ENCODE assay signal across 8 mouse cellular contexts in the genomic region with DNA sequence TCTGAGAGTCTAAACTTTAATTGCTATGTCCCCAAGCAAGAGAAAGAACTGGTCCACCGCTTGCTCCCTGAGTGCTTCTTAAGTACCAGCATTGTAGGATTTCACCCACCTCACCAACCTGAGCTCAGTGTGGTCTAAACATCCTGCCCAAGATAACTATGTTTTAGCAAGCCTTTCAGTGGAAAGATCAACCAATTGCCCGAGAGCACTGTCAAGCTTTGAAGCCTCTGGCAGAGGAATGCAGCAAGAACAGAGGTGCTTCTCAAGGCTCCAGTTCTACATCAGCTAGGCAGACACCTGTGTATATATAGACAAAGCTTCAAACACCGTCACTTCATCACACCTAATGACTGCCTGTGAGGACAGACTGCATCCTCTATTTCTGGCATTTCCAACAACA. TPM values are rescaled to one million over a fixed set of nuclear protein-coding genes. Genes with fewer than 3 reads are reported as not detected.
DNase-seq lines count a peak whose midpoint lies in the region; ATAC-seq lines count a peak whose summit lies in the region.

No protein-coding gene starts in this region.

- no peaks in the 10 kb centered on the region for H3K36me3 ChIP-seq in kidney, embryonic 15.5 days
- H3K36me3 ChIP-seq in forebrain, embryonic 12.5 days (replicated peaks), result no peaks in the 10 kb centered on the region
- no peaks in the 10 kb centered on the region for H3K36me3 ChIP-seq in liver, embryonic 11.5 days (ENCODE audit: control insufficient read depth, insufficient read depth, low read length)
- no peaks in the 10 kb centered on the region for H3K36me3 ChIP-seq in stomach, embryonic 16.5 days (ENCODE audit: control insufficient read depth, insufficient read depth, low read length)

- no peaks in the 10 kb centered on the region for H3K9me3 ChIP-seq in kidney, embryonic 15.5 days (replicated peaks)
- H3K9me3 ChIP-seq in forebrain, embryonic 12.5 days, result no peaks in the 10 kb centered on the region
- no peaks in the 10 kb centered on the region for H3K9me3 ChIP-seq in liver, embryonic 11.5 days (ENCODE audit: control insufficient read depth, low read length)
- H3K9me3 ChIP-seq in stomach, embryonic 16.5 days (replicated peaks; ENCODE audit: control insufficient read depth, low read length), result no peaks in the 10 kb centered on the region; the same call in 1 of the 2 replicates

- H3K27me3 ChIP-seq in kidney, embryonic 15.5 days, result no peaks in the 10 kb centered on the region
- no peaks in the 10 kb centered on the region for H3K27me3 ChIP-seq in forebrain, embryonic 12.5 days
- no peaks in the 10 kb centered on the region for H3K27me3 ChIP-seq in liver, embryonic 11.5 days (replicated peaks; ENCODE audit: control insufficient read depth, insufficient read depth, low read length)
- 0 out of 2 replicates have a peak, but pooled peaks cover 4% of the 10 kb centered on the region for H3K27me3 ChIP-seq in stomach, embryonic 16.5 days (ENCODE audit: control insufficient read depth, insufficient read depth, low read length)

- no peak for ATAC-seq in kidney, embryonic 15.5 days (replicated peaks; ENCODE audit: low FRiP score)
- ATAC-seq in forebrain, embryonic 12.5 days (ENCODE audit: low FRiP score), result no peak
- no peak for ATAC-seq in liver, embryonic 11.5 days (replicated peaks; ENCODE audit: low FRiP score)
- ATAC-seq in stomach, embryonic 16.5 days (ENCODE audit: insufficient read depth, low FRiP score), result no peak

- H3K4me2 ChIP-seq in kidney, embryonic 15.5 days, result peak overlapping the region; percentile 90; the same call in 1 of the 2 replicates
- H3K4me2 ChIP-seq in forebrain, embryonic 12.5 days, result peak overlapping the region; percentile 84
- H3K4me2 ChIP-seq in liver, embryonic 11.5 days, result peak overlapping the region; percentile 87
- 0 out of 2 replicates have a peak overlapping the region, but pooled peaks have one; percentile 12 for H3K4me2 ChIP-seq in stomach, embryonic 16.5 days (ENCODE audit: low read depth, low read length)

- peaks cover 16% of the 10 kb centered on the region for H3K4me1 ChIP-seq in kidney, embryonic 15.5 days
- H3K4me1 ChIP-seq in forebrain, embryonic 12.5 days, result peaks cover 12% of the 10 kb centered on the region
- 0 out of 2 replicates have a peak, but pooled peaks cover 2% of the 10 kb centered on the region for H3K4me1 ChIP-seq in liver, embryonic 11.5 days (replicated peaks; ENCODE audit: control insufficient read depth, insufficient read depth, low read length)
- peaks cover 6% of the 10 kb centered on the region; the same call in 1 of the 2 replicates for H3K4me1 ChIP-seq in stomach, embryonic 16.5 days (ENCODE audit: control insufficient read depth, insufficient read depth, low read length)

- no peak for DNase-seq in kidney, adult 9 months
- DNase-seq in liver, embryonic 11.5 days (ENCODE audit: low spot score), result no peak
- DNase-seq in embryo, embryonic 10.5 days (ENCODE audit: low spot score), result no peak
- DNase-seq in testis, postnatal 14 days (ENCODE audit: low spot score), result no peak
- DNase-seq in urinary bladder, postnatal 10 days (ENCODE audit: low spot score), result no peak

- H3K9ac ChIP-seq in kidney, embryonic 15.5 days, result no peak overlapping the region
- no peak overlapping the region for H3K9ac ChIP-seq in forebrain, embryonic 12.5 days
- no peak overlapping the region for H3K9ac ChIP-seq in liver, embryonic 11.5 days (ENCODE audit: low read depth, low read length)
- no peak overlapping the region for H3K9ac ChIP-seq in stomach, embryonic 16.5 days (ENCODE audit: low read length)

- 74% methylated on average over 3 of the region's 3 CpGs for WGBS in kidney, embryonic 15.5 days
- 70% methylated on average over 3 of the region's 3 CpGs for WGBS in forebrain, embryonic 12.5 days
- 61% methylated on average over 3 of the region's 3 CpGs for WGBS in liver, embryonic 11.5 days
- 53% methylated on average over 3 of the region's 3 CpGs for whole genome bisulfite sequencing in stomach, embryonic 16.5 days

- no peak overlapping the region for H3K27ac ChIP-seq in kidney, embryonic 15.5 days
- no peak overlapping the region for H3K27ac ChIP-seq in forebrain, embryonic 12.5 days
- no peak overlapping the region for H3K27ac ChIP-seq in liver, embryonic 11.5 days (ENCODE audit: low read depth, low read length)
- no peak overlapping the region for H3K27ac ChIP-seq in stomach, embryonic 16.5 days (ENCODE audit: low read length)

- H3K4me3 ChIP-seq in kidney, embryonic 15.5 days (replicated peaks), result 0 out of 2 replicates have a peak overlapping the region, but pooled peaks have one; percentile 68
- peak overlapping the region; percentile 69 for H3K4me3 ChIP-seq in forebrain, embryonic 12.5 days (replicated peaks)
- peak overlapping the region; percentile 63 for H3K4me3 ChIP-seq in liver, embryonic 11.5 days (ENCODE audit: low read depth, low read length)
- H3K4me3 ChIP-seq in stomach, embryonic 16.5 days (replicated peaks; ENCODE audit: low read length), result no peak overlapping the region

RNA-seq across cellular contexts. Expression of a gene that starts 1.3 kb away (rescaled TPM):
- 1.4 and 1.5 TPM in 2 replicates for polyA plus RNA-seq in kidney, embryonic 15.5 days (2015; fragmentation: Nextera tagmentation; extraction: Ambion mirVana)
- 11.7 and 12.7 TPM in 2 replicates for polyA plus RNA-seq in forebrain, embryonic 12.5 days (2016; fragmentation: Nextera tagmentation; extraction: Ambion mirVana)
- polyA plus RNA-seq in liver, embryonic 11.5 days (2014; fragmentation: Nextera tagmentation; extraction: Ambion mirVana), result 3.5 and 3.8 TPM in 2 replicates
- polyA plus RNA-seq in stomach, embryonic 16.5 days (2015; fragmentation: Nextera tagmentation; extraction: Ambion mirVana), result 1.7 and 2.2 TPM in 2 replicates

RNA-seq across cellular contexts. Expression of a gene that starts 55.4 kb away (rescaled TPM):
- 81.2 and 84.2 TPM in 2 replicates for polyA plus RNA-seq in kidney, embryonic 15.5 days (2015; fragmentation: Nextera tagmentation; extraction: Ambion mirVana)
- 27.9 and 35.2 TPM in 2 replicates for polyA plus RNA-seq in forebrain, embryonic 12.5 days (2016; fragmentation: Nextera tagmentation; extraction: Ambion mirVana)
- 24.3 and 25.9 TPM in 2 replicates for polyA plus RNA-seq in liver, embryonic 11.5 days (2014; fragmentation: Nextera tagmentation; extraction: Ambion mirVana)
- 25.7 and 28.3 TPM in 2 replicates for polyA plus RNA-seq in stomach, embryonic 16.5 days (2015; fragmentation: Nextera tagmentation; extraction: Ambion mirVana)

Comparison
In these comparisons a context has a peak if more than half of its experiments do, and no peak if none do; other contexts are left out.
1. H3K4me2 ChIP-seq: peak in every context shown above with its lines; median percentile 90 in kidney, embryonic 15.5 days; 87 in liver, embryonic 11.5 days; 84 in forebrain, embryonic 12.5 days; 12 in stomach, embryonic 16.5 days.